Mouse (Mus musculus): ENCODE results near the gene Lamtor1.

- TF ChIP-seq CTCF (IDR thresholded peaks at IDR 0.05; ENCODE audit: low read depth) = no peak
- no peak for TF ChIP-seq EP300 (IDR thresholded peaks at IDR 0.05; ENCODE audit: low read depth)
Observed at GRCm38 (mm10) chr7:101888460-101888859, 17.2 kb upstream of the Lamtor1 start.
